Mouse (Mus musculus) G1E (cell line): Measurements from ENCODE around the gene Isoc2b.

Experiments
- CTCF ChIP-seq: IDR thresholded peaks from 2 replicates; pipeline ENCODE4 v1.5.1; 2012; ENCODE audit warnings: low read depth, low read length, inconsistent platforms, mixed read lengths
- GATA1 ChIP-seq: IDR thresholded peaks from 2 replicates; pipeline ENCODE4 v1.6.1; 2012; ENCODE audit warnings: borderline replicate concordance, low read length, inconsistent platforms, mixed read lengths
- GATA2 ChIP-seq: IDR thresholded peaks from 2 replicates; pipeline ENCODE4 v1.6.1; 2012; ENCODE audit warnings: low read depth, low read length, inconsistent platforms, borderline replicate concordance
- POLR2AphosphoS5 ChIP-seq: IDR thresholded peaks from 2 replicates; pipeline ENCODE4 v1.6.1; 2012; ENCODE audit warnings: low read depth, low read length, inconsistent platforms; ENCODE audit not compliant: insufficient replicate concordance
- TAL1 ChIP-seq: conservative IDR thresholded peaks from 2 replicates; pipeline ENCODE4 v1.6.1; 2012; ENCODE audit warnings: low read depth, low read length, inconsistent platforms, mixed read lengths

- TF ChIP-seq CTCF: no peak
- no peak for TF ChIP-seq GATA1
- no peak for TF ChIP-seq TAL1
- no peak for TF ChIP-seq GATA2
- TF ChIP-seq POLR2AphosphoS5: no peak
Observed at GRCm38 (mm10) chr7:4821690-4822089, 48.4 kb downstream of the Isoc2b start.
